Mouse (Mus musculus): ENCODE results near the gene Popdc3. TPM values are rescaled to one million over a fixed set of nuclear protein-coding genes. Genes with fewer than 3 reads are reported as not detected.

Gene Popdc3
- polyA plus RNA-seq, 1 experiment from 2014 or later: 1.0 TPM

GRCm38 (mm10) chr10:45237492-45237891, 59.6 kb downstream of the Popdc3 start:
- Histone ChIP-seq H3K27me3 (ENCODE audit: control insufficient read depth, insufficient read depth, low read depth, low read length) (no peaks in the 10 kb centered on the region), H3K9ac (ENCODE audit: low read length) (no peak overlapping the region), H3K4me2 (ENCODE audit: low read depth, low read length) (no peak overlapping the region), H3K27ac (ENCODE audit: low read length) (no peak overlapping the region), H3K4me1 (replicated peaks; ENCODE audit: control insufficient read depth, insufficient read depth, low read length) (no peaks in the 10 kb centered on the region), H3K36me3 (ENCODE audit: control insufficient read depth, insufficient read depth, low read length) (no peaks in the 10 kb centered on the region), H3K4me3 (ENCODE audit: low read length) (no peak overlapping the region), H3K9me3 (ENCODE audit: control insufficient read depth, low read length) (no peaks in the 10 kb centered on the region)
- ATAC-seq (ENCODE audit: low read depth): no peak
- WGBS: 92% methylated on average over 5 of the region's 5 CpGs

- no peaks in the 10 kb centered on the region for H3K36me3 ChIP-seq (ENCODE audit: control insufficient read depth, insufficient read depth, low read length)
- H3K4me1 ChIP-seq (replicated peaks; ENCODE audit: control insufficient read depth, insufficient read depth, low read length): no peaks in the 10 kb centered on the region
- no peaks in the 10 kb centered on the region; the same call in 1 of the 2 replicates for H3K9me3 ChIP-seq (ENCODE audit: control insufficient read depth, low read length)
- H3K4me3 ChIP-seq (ENCODE audit: low read length): no peak overlapping the region
- no peak overlapping the region for H3K27ac ChIP-seq (ENCODE audit: low read length)
- no peak overlapping the region for H3K9ac ChIP-seq (ENCODE audit: low read length)
- no peak overlapping the region for H3K4me2 ChIP-seq (ENCODE audit: low read depth, low read length)
- H3K27me3 ChIP-seq (ENCODE audit: control insufficient read depth, insufficient read depth, low read depth, low read length): no peaks in the 10 kb centered on the region
- ATAC-seq (ENCODE audit: low read depth): no peak
- WGBS: 73% methylated on average over 1 of the region's 1 CpGs
Measured at GRCm38 (mm10) chr10:45260477-45260876, 82.6 kb downstream of the Popdc3 start.

GRCm38 (mm10) chr10:45262126-45262525, 84.2 kb downstream of the Popdc3 start:
- H3K36me3 ChIP-seq (ENCODE audit: control insufficient read depth, insufficient read depth, low read length): no peaks in the 10 kb centered on the region
- no peak overlapping the region for H3K9ac ChIP-seq (ENCODE audit: low read length)
- no peak for ATAC-seq (ENCODE audit: low read depth)
- H3K4me3 ChIP-seq (ENCODE audit: low read length): no peak overlapping the region
- no peaks in the 10 kb centered on the region for H3K27me3 ChIP-seq (ENCODE audit: control insufficient read depth, insufficient read depth, low read depth, low read length)
- 72% methylated on average over 3 of the region's 3 CpGs for WGBS
- H3K4me2 ChIP-seq (ENCODE audit: low read depth, low read length): no peak overlapping the region
- H3K4me1 ChIP-seq (replicated peaks; ENCODE audit: control insufficient read depth, insufficient read depth, low read length): no peaks in the 10 kb centered on the region
- H3K27ac ChIP-seq (ENCODE audit: low read length): no peak overlapping the region
- H3K9me3 ChIP-seq (ENCODE audit: control insufficient read depth, low read length): no peaks in the 10 kb centered on the region

DNA sequence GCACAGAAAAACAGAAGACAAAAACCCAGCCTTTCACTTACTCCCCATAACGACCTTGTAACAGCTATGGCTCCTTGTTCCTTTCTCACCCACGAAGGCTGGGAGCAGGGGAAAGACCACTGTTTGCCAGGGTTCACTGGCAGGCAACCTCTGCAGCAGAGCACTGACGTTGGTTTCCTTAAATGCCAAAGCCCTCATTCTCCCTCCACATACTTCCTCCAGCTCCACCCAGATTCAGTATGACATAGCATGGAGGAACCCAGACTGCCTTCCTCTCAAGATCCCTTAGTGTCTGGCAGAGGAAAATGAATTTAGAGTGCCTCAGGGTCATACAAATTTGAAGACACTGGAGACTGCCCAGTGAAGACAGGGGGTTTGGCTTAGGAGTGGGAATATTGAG, 98.6 kb downstream of the Popdc3 start:
- no peaks in the 10 kb centered on the region for H3K4me1 ChIP-seq (replicated peaks; ENCODE audit: control insufficient read depth, insufficient read depth, low read length)
- H3K27ac ChIP-seq (ENCODE audit: low read length): no peak overlapping the region
- no peak overlapping the region for H3K9ac ChIP-seq (ENCODE audit: low read length)
- ATAC-seq (ENCODE audit: low read depth): no peak
- H3K4me3 ChIP-seq (ENCODE audit: low read length): no peak overlapping the region
- H3K4me2 ChIP-seq (ENCODE audit: low read depth, low read length): no peak overlapping the region
- no peaks in the 10 kb centered on the region for H3K27me3 ChIP-seq (ENCODE audit: control insufficient read depth, insufficient read depth, low read depth, low read length)
- no peaks in the 10 kb centered on the region for H3K36me3 ChIP-seq (ENCODE audit: control insufficient read depth, insufficient read depth, low read length)
- H3K9me3 ChIP-seq (ENCODE audit: control insufficient read depth, low read length): no peaks in the 10 kb centered on the region
- WGBS: 32% methylated on average over 3 of the region's 3 CpGs

GRCm38 (mm10) chr10:45276995-45277394, 99.1 kb downstream of the Popdc3 start:
- H3K4me1 ChIP-seq (replicated peaks; ENCODE audit: control insufficient read depth, insufficient read depth, low read length): no peaks in the 10 kb centered on the region
- ATAC-seq (ENCODE audit: low read depth): no peak
- WGBS: 75% methylated on average over 5 of the region's 5 CpGs
- H3K4me2 ChIP-seq (ENCODE audit: low read depth, low read length): no peak overlapping the region
- H3K36me3 ChIP-seq (ENCODE audit: control insufficient read depth, insufficient read depth, low read length): no peaks in the 10 kb centered on the region
- H3K9ac ChIP-seq (ENCODE audit: low read length): no peak overlapping the region
- H3K27ac ChIP-seq (ENCODE audit: low read length): no peak overlapping the region
- no peaks in the 10 kb centered on the region for H3K27me3 ChIP-seq (ENCODE audit: control insufficient read depth, insufficient read depth, low read depth, low read length)
- H3K9me3 ChIP-seq (ENCODE audit: control insufficient read depth, low read length): no peaks in the 10 kb centered on the region
- no peak overlapping the region for H3K4me3 ChIP-seq (ENCODE audit: low read length)

DNA sequence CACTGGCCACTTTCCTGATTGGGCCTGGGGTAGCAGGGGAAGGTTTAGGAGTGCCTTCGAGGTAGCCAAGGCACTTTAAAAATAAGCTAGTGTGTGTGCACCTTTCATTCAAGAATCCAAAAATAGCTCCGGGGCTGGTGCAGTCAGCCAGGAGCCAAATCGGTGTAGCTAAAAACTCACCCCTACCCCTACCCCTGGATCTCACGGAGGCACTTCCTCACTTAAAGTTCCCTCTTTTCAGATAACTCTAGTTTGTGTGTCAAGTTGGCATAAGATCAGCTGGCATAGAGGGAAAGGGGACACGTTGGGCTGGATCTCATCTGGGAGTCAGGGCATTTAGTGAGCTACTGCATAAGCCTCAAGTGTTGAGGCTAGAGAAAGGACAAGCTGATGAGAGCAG, 107.8 kb downstream of the Popdc3 start:
- H3K4me2 ChIP-seq (ENCODE audit: low read depth, low read length): no peak overlapping the region
- WGBS: 71% methylated on average over 5 of the region's 5 CpGs

GRCm38 (mm10) chr10:45288351-45288750, 110.5 kb downstream of the Popdc3 start:
- Histone ChIP-seq H3K27me3 (ENCODE audit: control insufficient read depth, insufficient read depth, low read depth, low read length) (peaks cover 23% of the 10 kb centered on the region), H3K9me3 (ENCODE audit: control insufficient read depth, low read length) (no peaks in the 10 kb centered on the region), H3K4me3 (ENCODE audit: low read length) (no peak overlapping the region), H3K36me3 (ENCODE audit: control insufficient read depth, insufficient read depth, low read length) (no peaks in the 10 kb centered on the region), H3K4me1 (replicated peaks; ENCODE audit: control insufficient read depth, insufficient read depth, low read length) (peaks cover 4% of the 10 kb centered on the region), H3K9ac (ENCODE audit: low read length) (no peak overlapping the region), H3K27ac (ENCODE audit: low read length) (no peak overlapping the region), H3K4me2 (ENCODE audit: low read depth, low read length) (no peak overlapping the region)
- ATAC-seq (ENCODE audit: low read depth): no peak
- WGBS: 34% methylated on average over 7 of the region's 7 CpGs

More for the DNA sequence above, 107.8 kb downstream of the Popdc3 start:
- no peaks in the 10 kb centered on the region for H3K9me3 ChIP-seq (ENCODE audit: control insufficient read depth, low read length)
- H3K27me3 ChIP-seq (ENCODE audit: control insufficient read depth, insufficient read depth, low read depth, low read length): peaks cover 22% of the 10 kb centered on the region
- H3K4me3 ChIP-seq (ENCODE audit: low read length): no peak overlapping the region
- no peak overlapping the region for H3K27ac ChIP-seq (ENCODE audit: low read length)
- peaks cover 4% of the 10 kb centered on the region for H3K4me1 ChIP-seq (replicated peaks; ENCODE audit: control insufficient read depth, insufficient read depth, low read length)
- no peaks in the 10 kb centered on the region for H3K36me3 ChIP-seq (ENCODE audit: control insufficient read depth, insufficient read depth, low read length)
- no peak for ATAC-seq (ENCODE audit: low read depth)
- H3K9ac ChIP-seq (ENCODE audit: low read length): no peak overlapping the region

GRCm38 (mm10) chr10:45289218-45290105, 111.6 kb downstream of the Popdc3 start:
- peak; percentile 76 for ATAC-seq (ENCODE audit: low read depth)
- peaks cover 4% of the 10 kb centered on the region for H3K4me1 ChIP-seq (replicated peaks; ENCODE audit: control insufficient read depth, insufficient read depth, low read length)
- peak overlapping the region; percentile 61 for H3K4me3 ChIP-seq (ENCODE audit: low read length)
- no peaks in the 10 kb centered on the region for H3K9me3 ChIP-seq (ENCODE audit: control insufficient read depth, low read length)
- WGBS: 1% methylated on average over 71 of the region's 71 CpGs
- peak overlapping the region; percentile 69 for H3K9ac ChIP-seq (ENCODE audit: low read length)
- no peak overlapping the region for H3K27ac ChIP-seq (ENCODE audit: low read length)
- peak overlapping the region; percentile 95 for H3K4me2 ChIP-seq (ENCODE audit: low read depth, low read length)
- H3K36me3 ChIP-seq (ENCODE audit: control insufficient read depth, insufficient read depth, low read length): no peaks in the 10 kb centered on the region
- H3K27me3 ChIP-seq (ENCODE audit: control insufficient read depth, insufficient read depth, low read depth, low read length): peaks cover 23% of the 10 kb centered on the region

GRCm38 (mm10) chr10:45290618-45291017, 112.7 kb downstream of the Popdc3 start:
- no peak for ATAC-seq (ENCODE audit: low read depth)
- Histone ChIP-seq H3K4me1 (replicated peaks; ENCODE audit: control insufficient read depth, insufficient read depth, low read length) (peaks cover 4% of the 10 kb centered on the region), H3K27me3 (ENCODE audit: control insufficient read depth, insufficient read depth, low read depth, low read length) (peaks cover 23% of the 10 kb centered on the region), H3K4me2 (ENCODE audit: low read depth, low read length) (no peak overlapping the region), H3K9ac (ENCODE audit: low read length) (no peak overlapping the region), H3K9me3 (ENCODE audit: control insufficient read depth, low read length) (no peaks in the 10 kb centered on the region), H3K4me3 (ENCODE audit: low read length) (no peak overlapping the region), H3K36me3 (ENCODE audit: control insufficient read depth, insufficient read depth, low read length) (no peaks in the 10 kb centered on the region), H3K27ac (ENCODE audit: low read length) (no peak overlapping the region)
- WGBS: 59% methylated on average over 5 of the region's 5 CpGs

Data from lung, embryonic 16.5 days (tissue).